Mouse (Mus musculus): ENCODE measurements around the gene Keg1.

Gene Keg1

GRCm38 (mm10) chr19:12762212-12763130 lies 66.9 kb downstream of the Keg1 start:
- DNase-seq (ENCODE audit: low read depth, low spot score): no peak

GRCm38 (mm10) chr19:12765308-12765707 lies 69.7 kb downstream of the Keg1 start, which contains the start of gene Cntf:
Cntf (minus strand) TSS chr19:12765632.
- no peak for DNase-seq (ENCODE audit: low read depth, low spot score)

Measured in retina, postnatal 7 days (tissue).